Mouse (Mus musculus) gastrocnemius, adult 8-10 months (tissue): ENCODE results near the gene Gm49373. TPM values are rescaled to one million over a fixed set of nuclear protein-coding genes. Genes with fewer than 3 reads are reported as not detected.
A peak's percentile ranks its signal among the peaks of the same experiment; 100 is the strongest.

ENCODE experiments used
- DNase-seq, 2 experiments: peaks; one replicate each; pipeline ENCODE4 v3.0.0; 2022; ENCODE audit warnings: low spot score in 2 of 2
- microRNA-seq: library from miRNA; unstranded; fragments of <30 nt; microRNA quantifications from one replicate; pipeline ENCODE4 v1.2.0, GENCODE M21; 2022
- total RNA-seq, 4 experiments: library from RNA; stranded (reverse); gene quantifications; 2 replicates each; pipeline ENCODE4 v1.2.4; 2022

Gene Gm49373
- total RNA-seq, 4 experiments from 2014 or later: 0.19 to 0.39 TPM; not detected in 2

- DNase-seq: peak; percentile 76 to 77
Measured at GRCm38 (mm10) chr9:21029291-21030054, 43.4 kb downstream of the Gm49373 start, which contains the start of gene Icam4. Icam4 (plus strand) TSS chr9:21029373.

GRCm38 (mm10) chr9:21028560-21029110, 44.3 kb downstream of the Gm49373 start:
- no peak for DNase-seq

GRCm38 (mm10) chr9:21027774-21028290, 45.1 kb downstream of the Gm49373 start:
- no peak for DNase-seq

- DNase-seq: no peak
Measured at GRCm38 (mm10) chr9:21026849-21027248, 46.0 kb downstream of the Gm49373 start.

- DNase-seq: no peak
Measured at GRCm38 (mm10) chr9:21025258-21025810, 47.6 kb downstream of the Gm49373 start.

GRCm38 (mm10) chr9:21022726-21023125, 50.2 kb downstream of the Gm49373 start:
- DNase-seq: no peak

GRCm38 (mm10) chr9:21022288-21022687, 50.6 kb downstream of the Gm49373 start:
- DNase-seq: no peak

- DNase-seq: no peak
Measured at GRCm38 (mm10) chr9:21021363-21021762, 51.5 kb downstream of the Gm49373 start.

GRCm38 (mm10) chr9:21018600-21018999, 54.3 kb downstream of the Gm49373 start:
- DNase-seq: no peak

GRCm38 (mm10) chr9:21017177-21017575, 55.7 kb downstream of the Gm49373 start:
- no peak for DNase-seq

GRCm38 (mm10) chr9:21016331-21017176, 56.3 kb downstream of the Gm49373 start:
- no peak for DNase-seq

- peak in 1 of 2 experiments; percentile 45 for DNase-seq
Measured at GRCm38 (mm10) chr9:21015571-21016130, 57.2 kb downstream of the Gm49373 start, which contains the start of gene Icam1. Icam1 (plus strand) TSS chr9:21015985.

GRCm38 (mm10) chr9:21014691-21015570, 58.0 kb downstream of the Gm49373 start:
- peak in 1 of 2 experiments; percentile 32 for DNase-seq

Small RNA genes within 50 kb of the gene (microRNA-seq; reads per million reads assigned to microRNA genes)
- not detected for gene Mir1900
- gene Mir7082: not detected

Other genes starting within 250 kb of the Gm49373 start
- 1 to 10 TPM in 3 of 4 experiments, under 1 TPM in 1; 0.53 to 2.7 (median 1.5) TPM for gene A230050P20Rik, start 204.5 kb downstream of the Gm49373 start, total RNA-seq
- 1 to 10 TPM; 6.5 to 7.6 (median 7.1) TPM for gene Angptl6, start 193.4 kb downstream of the Gm49373 start, total RNA-seq
- 10 to 100 TPM in 1 of 4 experiments, 1 to 10 TPM in 3; 6.8 to 10.9 (median 8.3) TPM for gene Ppan, start 184.9 kb downstream of the Gm49373 start, total RNA-seq
- 100 to 1,000 TPM in 3 of 4 experiments, 10 to 100 TPM in 1; 95.7 to 105 (median 102) TPM for gene Eif3g, start 174.5 kb downstream of the Gm49373 start, total RNA-seq
- gene Dnmt1, start 113.2 kb downstream of the Gm49373 start, total RNA-seq: 1 to 10 TPM; 5.5 to 6.0 (median 5.8) TPM
- gene S1pr2, start 96.3 kb downstream of the Gm49373 start, total RNA-seq: 1 to 10 TPM in 1 of 4 experiments, under 1 TPM in 3; 0.46 to 1.1 (median 0.74) TPM
- gene Mrpl4, start 70.4 kb downstream of the Gm49373 start, total RNA-seq: 10 to 100 TPM; 53.7 to 58.9 (median 55.7) TPM
- gene Icam1, start 57.1 kb downstream of the Gm49373 start, total RNA-seq: 1 to 10 TPM; 1.3 to 2.3 (median 1.4) TPM
- 1 to 10 TPM; 1.3 to 2.7 (median 1.8) TPM for gene Icam4, start 43.7 kb downstream of the Gm49373 start, total RNA-seq
- under 1 TPM in 1 of 4 experiments, not detected in 3; 0.08 TPM for gene Icam5, start 41.0 kb downstream of the Gm49373 start, total RNA-seq
- not detected for gene Zglp1, start 6.0 kb downstream of the Gm49373 start, total RNA-seq
- gene Fdx1l, start 518 bp upstream of the Gm49373 start, total RNA-seq: 10 to 100 TPM; 47.9 to 55.2 (median 51.4) TPM
- gene Gm38431, start 18.9 kb upstream of the Gm49373 start, total RNA-seq: 1 to 10 TPM in 1 of 4 experiments, under 1 TPM in 3; 0.15 to 2.5 (median 0.34) TPM
- 10 to 100 TPM; 13.0 to 15.6 (median 14.3) TPM for gene Raver1, start 18.9 kb upstream of the Gm49373 start, total RNA-seq
- 1 to 10 TPM; 4.9 to 6.0 (median 5.8) TPM for gene Tyk2, start 58.1 kb upstream of the Gm49373 start, total RNA-seq
- gene Cdc37, start 76.9 kb upstream of the Gm49373 start, total RNA-seq: 100 to 1,000 TPM in 3 of 4 experiments, 10 to 100 TPM in 1; 95.0 to 132 (median 111) TPM
- 10 to 100 TPM; 40.7 to 51.5 (median 47.0) TPM for gene Pde4a, start 92.6 kb upstream of the Gm49373 start, total RNA-seq
- gene Keap1, start 166.3 kb upstream of the Gm49373 start, total RNA-seq: 10 to 100 TPM; 54.9 to 59.4 (median 57.4) TPM
- gene S1pr5, start 175.3 kb upstream of the Gm49373 start, total RNA-seq: under 1 TPM; 0.10 to 0.29 (median 0.15) TPM
- gene Atg4d, start 192.2 kb upstream of the Gm49373 start, total RNA-seq: 10 to 100 TPM; 74.3 to 87.3 (median 80.7) TPM
- 10 to 100 TPM in 3 of 4 experiments, 1 to 10 TPM in 1; 8.4 to 13.0 (median 11.4) TPM for gene Kri1, start 214.9 kb upstream of the Gm49373 start, total RNA-seq
- gene Cdkn2d, start 218.3 kb upstream of the Gm49373 start, total RNA-seq: 10 to 100 TPM in 3 of 4 experiments, 1 to 10 TPM in 1; 8.8 to 10.7 (median 10.6) TPM
- not detected for gene Ap1m2, start 239.2 kb upstream of the Gm49373 start, total RNA-seq
- gene Slc44a2, start 247.6 kb upstream of the Gm49373 start, total RNA-seq: 100 to 1,000 TPM; 155 to 165 (median 161) TPM